Mouse (Mus musculus) CH12.LX (cell line): Measurements from ENCODE around the gene Senp1. TPM values are rescaled to one million over a fixed set of nuclear protein-coding genes. Genes with fewer than 3 reads are reported as not detected.

Experiments
- DNase-seq: peaks from one replicate; pipeline ENCODE4 v3.0.0-alpha.2; 2013; ENCODE audit errors: extremely low read depth
- H3K27ac ChIP-seq: 2 replicates; pipeline ENCODE4 v1.5.1; 2012; ENCODE audit warnings: low read depth, mild to moderate bottlenecking, control low read depth, moderate library complexity; ENCODE audit not compliant: insufficient read depth
- H3K27me3 ChIP-seq: replicated peaks from 2 replicates; pipeline ENCODE3; 2012; ENCODE audit warnings: inconsistent platforms
- H3K36me3 ChIP-seq, 2 experiments: replicated peaks in 1 of 2; 2 replicates each; pipeline versions ENCODE3 to v1.6.1; 2012; ENCODE audit warnings: inconsistent platforms in 1 of 2, low read length in 1 of 2, mild to moderate bottlenecking in 1 of 2, mixed read lengths in 1 of 2, moderate library complexity in 1 of 2; ENCODE audit not compliant: control insufficient read depth in 1 of 2, insufficient read depth in 1 of 2
- H3K4me1 ChIP-seq, 2 experiments: 2 replicates each; pipeline ENCODE4 v1.6.1; 2012; ENCODE audit warnings: inconsistent platforms in 1 of 2, moderate library complexity in 1 of 2; ENCODE audit not compliant: insufficient read depth in 2 of 2, control insufficient read depth in 1 of 2
- H3K4me2 ChIP-seq: 2 replicates; pipeline ENCODE4 v1.6.1; 2012; ENCODE audit warnings: low read depth, mild to moderate bottlenecking, control low read depth; ENCODE audit not compliant: poor library complexity, insufficient read depth, severe bottlenecking
- H3K4me3 ChIP-seq, 3 experiments: fragments of 150-350 bp in 1 of 3; sonication (generic) in 1 of 3; replicated peaks in 1 of 3; 2 replicates each; pipeline versions ENCODE3 to v1.5.1; 2011 to 2012; ENCODE audit warnings: low read depth in 2 of 3, low read length in 2 of 3, mild to moderate bottlenecking in 2 of 3, moderate library complexity in 2 of 3, control low read depth in 1 of 3, improper control_type of control experiment in 1 of 3, inconsistent platforms in 1 of 3, mixed read lengths in 1 of 3; ENCODE audit not compliant: poor library complexity in 1 of 3
- H3K79me2 ChIP-seq: replicated peaks from 2 replicates; pipeline ENCODE4 v1.6.1; 2012; ENCODE audit warnings: mild to moderate bottlenecking, moderate library complexity; ENCODE audit not compliant: control insufficient read depth, poor library complexity, insufficient read depth, severe bottlenecking; ENCODE audit errors: extremely low read depth
- H3K9ac ChIP-seq: 2 replicates; pipeline ENCODE4 v1.6.1; 2012; ENCODE audit warnings: low read depth, mild to moderate bottlenecking, control low read depth, moderate library complexity; ENCODE audit not compliant: insufficient read depth
- H3K9me3 ChIP-seq: replicated peaks from 2 replicates; pipeline ENCODE3; 2012; ENCODE audit warnings: low read length, inconsistent platforms, mixed read lengths
- BHLHE40 ChIP-seq: IDR thresholded peaks from 2 replicates; pipeline ENCODE4 v1.6.1; 2011; ENCODE audit warnings: mild to moderate bottlenecking, low read depth, low read length, improper control_type of control experiment
- CHD1 ChIP-seq: IDR thresholded peaks from 2 replicates; pipeline ENCODE4 v1.6.1; 2012; ENCODE audit warnings: low read depth, low read length, improper control_type of control experiment, inconsistent platforms
- CHD2 ChIP-seq: IDR thresholded peaks from 2 replicates; pipeline ENCODE4 v1.6.1; 2011; ENCODE audit warnings: low read length, improper control_type of control experiment
- CTCF ChIP-seq, 2 experiments: IDR thresholded peaks in 1 of 2; conservative IDR thresholded peaks in 1 of 2; 2 replicates each; pipeline ENCODE4 v1.5.1; 2011 to 2012; ENCODE audit warnings: low read depth in 2 of 2, low read length in 2 of 2, improper control_type of control experiment in 1 of 2, inconsistent platforms in 1 of 2, mild to moderate bottlenecking in 1 of 2, moderate library complexity in 1 of 2
- E2F4 ChIP-seq: IDR thresholded peaks from 2 replicates; pipeline ENCODE4 v1.6.1; 2011; ENCODE audit warnings: low read depth, low read length, improper control_type of control experiment; ENCODE audit not compliant: insufficient replicate concordance
- ELF1 ChIP-seq: IDR thresholded peaks from 2 replicates; pipeline ENCODE4 v1.6.1; 2014; ENCODE audit warnings: low read depth, mild to moderate bottlenecking, inconsistent platforms, low read length, improper control_type of control experiment
- ETS1 ChIP-seq: conservative IDR thresholded peaks from 2 replicates; pipeline ENCODE4 v1.6.1; 2012; ENCODE audit warnings: low read depth, mild to moderate bottlenecking, inconsistent platforms, low read length, improper control_type of control experiment, moderate library complexity
- HCFC1 ChIP-seq: IDR thresholded peaks from 2 replicates; pipeline ENCODE4 v1.6.1; 2012; ENCODE audit warnings: low read depth, mild to moderate bottlenecking, inconsistent platforms, low read length, improper control_type of control experiment
- JUN ChIP-seq: IDR thresholded peaks from 2 replicates; pipeline ENCODE4 v1.6.1; 2011; ENCODE audit warnings: low read depth, mild to moderate bottlenecking, low read length, improper control_type of control experiment, moderate library complexity; ENCODE audit not compliant: insufficient read depth
- KAT2A ChIP-seq: IDR thresholded peaks from 2 replicates; pipeline ENCODE4 v1.6.1; 2012; ENCODE audit warnings: low read length, improper control_type of control experiment, inconsistent platforms; ENCODE audit not compliant: insufficient replicate concordance
- MAFK ChIP-seq: IDR thresholded peaks from 2 replicates; pipeline ENCODE4 v1.6.1; 2011; ENCODE audit warnings: low read length, improper control_type of control experiment; ENCODE audit not compliant: insufficient replicate concordance
- MAZ ChIP-seq: IDR thresholded peaks from 2 replicates; pipeline ENCODE4 v1.6.1; 2012; ENCODE audit warnings: low read depth, mild to moderate bottlenecking, inconsistent platforms, low read length, improper control_type of control experiment, moderate library complexity
- MEF2A ChIP-seq: IDR thresholded peaks from 2 replicates; pipeline ENCODE4 v1.6.1; 2014; ENCODE audit warnings: low read depth, mild to moderate bottlenecking, inconsistent platforms, low read length, improper control_type of control experiment, borderline replicate concordance
- MYC ChIP-seq: IDR thresholded peaks from 2 replicates; pipeline ENCODE4 v1.6.1; 2011; ENCODE audit warnings: low read depth, mild to moderate bottlenecking, improper control_type of control experiment, low read length
- NRF1 ChIP-seq: IDR thresholded peaks from 2 replicates; pipeline ENCODE4 v1.6.1; 2014; ENCODE audit warnings: low read depth, mild to moderate bottlenecking, inconsistent platforms, low read length, improper control_type of control experiment, moderate library complexity
- PAX5 ChIP-seq: IDR thresholded peaks from 2 replicates; pipeline ENCODE4 v1.6.1; 2012; ENCODE audit warnings: low read length, inconsistent platforms, mixed read lengths
- RAD21 ChIP-seq: IDR thresholded peaks from 2 replicates; pipeline ENCODE4 v1.6.1; 2011; ENCODE audit warnings: low read depth, mild to moderate bottlenecking, low read length, improper control_type of control experiment, moderate library complexity
- SMC3 ChIP-seq: IDR thresholded peaks from 2 replicates; pipeline ENCODE4 v1.6.1; 2011; ENCODE audit warnings: low read depth, low read length, improper control_type of control experiment
- TBP ChIP-seq: conservative IDR thresholded peaks from 2 replicates; pipeline ENCODE4 v1.6.1; 2011; ENCODE audit warnings: low read depth, low read length, improper control_type of control experiment
- TCF12 ChIP-seq: IDR thresholded peaks from 2 replicates; pipeline ENCODE4 v1.6.1; 2014; ENCODE audit warnings: low read depth, mild to moderate bottlenecking, inconsistent platforms, low read length, improper control_type of control experiment
- USF2 ChIP-seq: conservative IDR thresholded peaks from 2 replicates; pipeline ENCODE4 v1.6.1; 2011; ENCODE audit warnings: low read depth, low read length, improper control_type of control experiment
- ZNF384 ChIP-seq: IDR thresholded peaks from 2 replicates; pipeline ENCODE4 v1.6.1; 2012; ENCODE audit warnings: low read depth, low read length, improper control_type of control experiment, inconsistent platforms
- dilution Hi-C: fragments of 300-500 bp; cut with MboI; formaldehyde crosslinking; loops from 2 replicates; pipeline ENCODE4 v1.14.3; 2020; ENCODE audit warnings: low sequenced_read_pairs; ENCODE audit not compliant: extremely low pct_unique_long_range_greater_than_20kb, extremely low pct_ligation_motif_present
- in situ Hi-C: fragments of 300-500 bp; cut with MboI; formaldehyde crosslinking; loops from 3 replicates; pipeline ENCODE4 v1.14.3; 2019; ENCODE audit warnings: low sequenced_read_pairs, low pct_ligation_motif_present, low pct_unique_long_range_greater_than_20kb, mixed read lengths
- polyA plus RNA-seq: library from polyadenylated mRNA; unstranded; fragments of >175 nt; gene quantifications from 2 replicates; pipeline ENCODE4 v1.2.1, GENCODE M21; 2012; ENCODE audit warnings: low read depth; ENCODE audit not compliant: insufficient read length
- total RNA-seq, 2 experiments: library from RNA; depleted of rRNA; stranded (reverse); fragments of 300-350 nt in 1 of 2; fragments of >200 nt in 1 of 2; gene quantifications; 2 replicates each; pipeline ENCODE4 v1.2.3; 2012 to 2014

The Senp1 gene
- total and polyA plus RNA-seq, 3 experiments = 14.9 to 38.5 (median 23.3) TPM

- in situ Hi-C loops (no loop called here), dilution Hi-C loops (no loop called here)
- Histone ChIP-seq H3K27ac (no peak overlapping the region), H3K27me3 (no peaks in the 10 kb centered on the region), H3K4me1 (peaks cover 0 to 6% of the 10 kb centered on the region in 2 experiments; a peak in 2 of 4 replicates), H3K36me3 (peaks cover 43 to 80% of the 10 kb centered on the region in 2 experiments), H3K4me3 (no peak overlapping the region), H3K4me2 (no peak overlapping the region), H3K79me2 (no peaks in the 10 kb centered on the region), H3K9ac (no peak overlapping the region), H3K9me3 (no peaks in the 10 kb centered on the region)
- TF ChIP-seq TCF12 = no peak
- TF ChIP-seq SMC3 = no peak
- TF ChIP-seq MEF2A = no peak
- no peak for TF ChIP-seq TBP
- no peak for TF ChIP-seq MAFK
- no peak for DNase-seq
Observed at GRCm38 (mm10) chr15:98035076-98035755, 58.3 kb downstream of the Senp1 start.

DNA sequence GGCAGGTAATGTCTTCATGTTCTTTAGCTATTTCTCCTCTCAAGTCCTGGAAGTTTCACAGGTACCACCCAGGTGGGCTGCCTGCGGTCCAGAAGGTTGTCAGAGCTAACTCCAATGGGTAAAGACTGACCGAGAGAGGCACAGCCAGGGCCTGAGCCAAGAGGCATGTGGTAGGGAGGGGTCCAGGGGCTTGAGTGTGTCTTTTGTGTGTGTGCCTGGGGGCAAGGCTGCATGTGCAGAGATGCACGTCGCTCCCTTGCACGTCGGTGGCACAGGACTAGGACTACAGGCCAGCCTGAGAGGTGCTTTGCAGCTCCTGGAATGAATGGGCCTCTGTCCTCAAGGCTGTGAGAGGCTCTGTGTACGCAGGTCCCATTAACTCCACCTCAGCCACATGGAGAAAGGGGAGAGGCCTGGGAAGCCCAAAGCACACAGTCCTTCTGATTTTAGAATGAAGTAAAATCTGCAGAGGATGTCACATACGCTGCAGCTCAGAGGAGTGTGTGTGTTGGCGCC, 60.3 kb downstream of the Senp1 start:
- no peak for DNase-seq
- H3K79me2 ChIP-seq = no peaks in the 10 kb centered on the region
- dilution Hi-C loops = no loop called here
- no peak overlapping the region for H3K4me3 ChIP-seq
- no peak overlapping the region for H3K4me2 ChIP-seq
- no peak overlapping the region for H3K9ac ChIP-seq
- peaks cover 0 to 4% of the 10 kb centered on the region in 2 experiments; a peak in 2 of 4 replicates for H3K4me1 ChIP-seq
- peaks cover 27 to 62% of the 10 kb centered on the region in 2 experiments for H3K36me3 ChIP-seq
- H3K27ac ChIP-seq = no peak overlapping the region
- H3K9me3 ChIP-seq = no peaks in the 10 kb centered on the region
- H3K27me3 ChIP-seq = no peaks in the 10 kb centered on the region
- TF ChIP-seq HCFC1 = no peak
- no peak for TF ChIP-seq PAX5
- TF ChIP-seq ELF1 = no peak
- no peak for TF ChIP-seq MYC
- no peak for TF ChIP-seq ETS1
- TF ChIP-seq BHLHE40 = no peak
- no peak for TF ChIP-seq KAT2A
- TF ChIP-seq CTCF (conservative IDR thresholded peaks at IDR 0.05 in 1 of 2, IDR thresholded peaks at IDR 0.05 in 1 of 2; ENCODE audit: low read depth in 2 of 2, low read length in 2 of 2) = no peak
- no peak for TF ChIP-seq SMC3
- no peak for TF ChIP-seq CHD1
- TF ChIP-seq MAZ = no peak
- TF ChIP-seq TCF12 = no peak
- TF ChIP-seq CHD2 = no peak
- no peak for TF ChIP-seq E2F4
- no peak for TF ChIP-seq NRF1
- TF ChIP-seq JUN = no peak
- no peak for TF ChIP-seq ZNF384
- no peak for TF ChIP-seq USF2
- TF ChIP-seq RAD21 = no peak
- TF ChIP-seq, all 38 proteins: peak for 0
- in situ Hi-C loops = no loop called here
